Mouse (Mus musculus): ENCODE data around the gene Tmem94. TPM values are rescaled to one million over a fixed set of nuclear protein-coding genes. Genes with fewer than 3 reads are reported as not detected.
A peak's percentile ranks its signal among the peaks of the same experiment; 100 is the strongest.

The Tmem94 gene
- polyA plus RNA-seq, 1 experiment from 2014 or later: 36.8 TPM

- Histone ChIP-seq H3K27me3 (ENCODE audit: poor library complexity, severe bottlenecking) (0 out of 2 replicates have a peak, but pooled peaks cover 5% of the 10 kb centered on the region), H3K4me3 (no peak overlapping the region), H3K4me1 (peaks cover 57% of the 10 kb centered on the region), H3K9me3 (no peaks in the 10 kb centered on the region), H3K36me3 (replicated peaks) (peaks cover 23% of the 10 kb centered on the region), H3K27ac (no peak overlapping the region)
- DNase-seq (ENCODE audit: extremely low spot score, low spot score): no peak
- WGBS: 81% methylated on average over 4 of the region's 4 CpGs
Measured at GRCm38 (mm10) chr11:115774653-115775052, 9.4 kb downstream of the Tmem94 start.

DNA sequence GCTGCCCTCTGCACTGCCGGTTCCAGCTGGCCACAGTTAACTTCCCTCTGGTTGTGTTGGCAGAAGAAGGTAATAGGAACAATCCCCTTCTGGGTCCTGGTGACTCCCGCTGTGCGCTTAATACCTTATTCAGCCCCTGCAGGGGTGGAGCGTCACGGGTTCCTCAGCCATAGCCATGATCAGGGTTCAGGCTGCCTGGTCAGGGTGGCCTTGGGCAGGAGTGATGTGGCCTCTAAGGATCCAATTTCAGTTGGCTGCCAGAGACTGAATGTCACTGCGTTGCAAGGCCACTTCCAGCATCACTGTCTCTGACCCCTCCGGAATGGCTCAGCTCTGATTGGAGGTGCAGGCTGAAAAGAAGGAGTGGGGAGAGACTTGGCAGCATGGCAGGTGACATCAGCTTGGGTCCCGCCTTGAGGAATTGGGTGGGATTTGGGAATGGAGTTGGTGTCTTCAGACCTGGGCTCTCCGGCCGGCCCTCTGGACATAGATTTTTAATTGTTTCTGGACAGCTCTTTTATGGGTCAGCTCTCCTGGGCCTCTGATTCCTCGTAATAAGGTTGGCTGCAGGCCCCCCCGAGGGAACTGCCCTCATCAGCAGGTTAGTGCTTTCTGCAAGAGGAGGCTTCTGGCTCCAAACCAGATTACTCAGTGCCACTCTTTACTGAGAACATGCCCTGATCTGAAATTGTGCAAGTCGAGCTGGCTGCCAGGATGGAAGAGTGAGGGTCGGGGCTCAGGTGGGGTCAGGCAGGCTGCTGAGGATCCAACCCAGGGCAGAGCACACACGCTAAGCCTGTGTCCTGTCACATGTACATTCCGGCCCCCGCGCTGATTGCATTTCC lies 10.8 kb downstream of the Tmem94 start:
- Histone ChIP-seq H3K27ac (peak overlapping the region; percentile 62), H3K27me3 (ENCODE audit: poor library complexity, severe bottlenecking) (0 out of 2 replicates have a peak, but pooled peaks cover 5% of the 10 kb centered on the region), H3K36me3 (replicated peaks) (peaks cover 17% of the 10 kb centered on the region), H3K4me3 (0 out of 2 replicates have a peak overlapping the region, but pooled peaks have one; percentile 7), H3K4me1 (peaks cover 64% of the 10 kb centered on the region), H3K9me3 (no peaks in the 10 kb centered on the region)
- DNase-seq (ENCODE audit: extremely low spot score, low spot score): no peak
- 31% methylated on average over 18 of the region's 18 CpGs for WGBS

GRCm38 (mm10) chr11:115776954-115777353 lies 11.7 kb downstream of the Tmem94 start:
- Histone ChIP-seq H3K4me1 (peaks cover 72% of the 10 kb centered on the region), H3K27ac (peak overlapping the region; percentile 62)

DNA sequence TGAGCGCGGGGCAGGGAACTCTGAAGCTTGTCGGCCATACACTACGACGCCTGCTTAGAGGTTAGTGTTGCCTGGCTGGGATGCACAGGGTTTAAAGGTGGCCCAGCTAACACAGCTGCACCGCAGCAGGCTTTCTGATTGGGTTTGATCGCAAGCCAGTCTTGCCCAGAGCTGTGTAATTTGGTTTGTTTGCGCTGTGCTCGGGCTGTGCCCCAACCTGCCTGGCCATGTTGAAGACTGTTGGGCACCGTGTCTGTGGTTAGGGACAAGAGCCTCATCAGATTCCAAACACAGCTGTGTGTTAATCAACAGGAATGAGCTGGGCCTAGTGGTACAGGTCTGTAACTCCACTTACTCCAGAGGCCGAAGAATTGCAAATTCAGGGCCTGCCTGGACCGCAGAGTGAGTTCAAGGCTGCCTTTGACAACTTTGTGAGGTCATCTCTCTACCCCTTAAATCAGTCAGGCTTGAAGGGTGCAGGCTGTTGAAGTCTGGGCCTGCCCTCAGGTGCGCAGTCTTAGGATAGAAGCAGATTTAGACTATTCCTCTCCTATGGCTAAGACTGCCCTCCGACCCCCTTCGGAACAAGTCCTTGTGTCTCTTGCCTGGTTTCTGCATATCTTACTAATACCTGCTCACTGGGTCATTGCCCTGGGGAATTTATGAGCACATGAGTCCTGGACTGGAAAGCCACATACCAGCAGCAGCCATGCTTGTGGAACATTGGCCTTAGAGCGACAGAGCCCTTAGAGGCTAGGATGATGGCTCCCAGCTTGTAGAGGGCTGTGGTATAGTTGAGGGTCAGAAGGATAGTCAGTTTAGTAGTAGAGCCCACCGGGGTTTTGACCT lies 12.5 kb downstream of the Tmem94 start:
- WGBS: 84% methylated on average over 17 of the region's 17 CpGs
- H3K4me3 ChIP-seq: no peak overlapping the region
- H3K27ac ChIP-seq: peak overlapping the region; percentile 62

More at GRCm38 (mm10) chr11:115776954-115777353, 11.7 kb downstream of the Tmem94 start:
- DNase-seq (ENCODE audit: extremely low spot score, low spot score): no peak
- no peaks in the 10 kb centered on the region for H3K9me3 ChIP-seq
- H3K4me3 ChIP-seq: no peak overlapping the region
- H3K36me3 ChIP-seq (replicated peaks): peaks cover 17% of the 10 kb centered on the region
- 0 out of 2 replicates have a peak, but pooled peaks cover 5% of the 10 kb centered on the region for H3K27me3 ChIP-seq (ENCODE audit: poor library complexity, severe bottlenecking)
- WGBS: 45% methylated on average over 9 of the region's 9 CpGs

DNA sequence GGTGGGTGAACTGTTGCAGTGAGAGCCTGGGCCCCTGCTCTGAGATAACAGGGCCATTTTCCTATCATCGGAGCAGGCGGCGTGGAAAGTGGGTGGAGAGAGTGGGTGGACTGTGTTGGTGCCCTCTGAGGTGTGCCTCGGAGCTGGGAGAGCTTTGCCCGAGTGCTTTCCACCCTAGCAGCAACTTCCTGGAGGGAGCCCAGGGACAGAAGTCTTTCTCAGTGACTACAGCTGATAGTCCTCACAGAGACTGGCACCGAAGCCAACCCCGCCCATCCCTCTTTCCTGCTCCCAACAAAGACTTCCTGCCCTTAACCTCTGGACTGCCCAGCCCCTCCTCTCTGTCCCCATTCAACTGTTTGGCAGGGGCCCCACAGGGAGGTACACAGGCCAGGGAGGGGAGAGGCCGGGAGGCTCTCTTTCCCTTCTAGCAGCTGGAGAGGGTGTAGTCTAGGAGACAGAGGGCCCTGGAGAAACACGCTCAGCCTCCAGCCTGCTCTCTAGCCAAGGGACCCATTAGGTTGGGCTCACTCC lies 13.9 kb downstream of the Tmem94 start:
- Histone ChIP-seq H3K27me3 (ENCODE audit: poor library complexity, severe bottlenecking) (0 out of 2 replicates have a peak, but pooled peaks cover 5% of the 10 kb centered on the region), H3K4me1 (peaks cover 88% of the 10 kb centered on the region), H3K36me3 (replicated peaks) (peaks cover 5% of the 10 kb centered on the region; the same call in 1 of the 2 replicates), H3K27ac (peak overlapping the region; percentile 84), H3K9me3 (no peaks in the 10 kb centered on the region), H3K4me3 (peak overlapping the region; percentile 40)
- 12% methylated on average over 9 of the region's 9 CpGs for WGBS
- peak; percentile 73 for DNase-seq (ENCODE audit: extremely low spot score, low spot score)

More for the DNA sequence above, 12.5 kb downstream of the Tmem94 start:
- H3K27me3 ChIP-seq (ENCODE audit: poor library complexity, severe bottlenecking): 0 out of 2 replicates have a peak, but pooled peaks cover 5% of the 10 kb centered on the region
- H3K36me3 ChIP-seq (replicated peaks): peaks cover 13% of the 10 kb centered on the region
- H3K9me3 ChIP-seq: no peaks in the 10 kb centered on the region
- no peak for DNase-seq (ENCODE audit: extremely low spot score, low spot score)
- peaks cover 79% of the 10 kb centered on the region for H3K4me1 ChIP-seq

DNA sequence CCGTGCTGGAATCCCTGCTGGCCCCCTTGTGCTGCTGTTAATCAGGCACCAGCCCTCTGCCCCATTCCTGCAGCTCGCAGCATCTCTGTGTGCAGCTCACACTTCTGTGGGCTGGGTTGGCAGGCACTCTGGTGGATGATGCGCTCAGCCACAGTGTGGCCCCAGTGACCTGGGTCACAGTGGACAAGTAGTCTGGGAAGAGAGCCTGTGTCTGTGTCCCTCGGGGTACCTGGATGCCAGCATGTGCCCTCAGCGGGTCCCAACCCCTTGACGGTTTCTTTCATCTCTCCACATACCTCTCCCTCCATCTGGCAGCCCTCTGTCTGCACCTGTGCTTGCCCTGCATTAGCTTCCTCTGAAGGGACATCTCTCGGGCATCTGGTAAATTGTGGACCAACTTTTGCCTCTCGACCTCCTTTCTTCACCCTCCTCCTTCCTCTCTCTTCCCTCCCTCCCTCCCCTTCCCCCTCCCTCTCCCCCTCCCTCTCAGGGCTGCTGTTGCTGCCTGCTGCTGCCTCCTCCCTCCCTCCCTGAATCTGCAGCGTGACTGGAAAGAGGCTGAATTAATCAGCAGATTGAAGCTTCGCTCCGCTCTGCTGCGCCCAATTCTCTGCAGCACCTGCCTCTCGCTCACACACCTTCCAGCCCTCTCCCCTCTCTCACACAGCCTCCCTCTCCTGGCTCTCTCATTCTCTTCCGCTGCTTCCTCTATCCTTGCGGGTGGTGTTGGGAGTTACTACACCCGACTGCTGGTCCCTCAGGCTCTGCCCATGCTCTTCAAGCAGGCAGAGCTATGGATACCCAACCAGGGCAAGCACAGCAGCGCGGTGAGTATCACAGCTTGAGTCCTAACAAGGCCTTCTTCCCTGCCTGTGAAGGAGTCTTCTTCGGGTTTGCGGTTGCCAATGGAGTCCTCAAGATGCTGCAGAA lies 15.2 kb downstream of the Tmem94 start:
- Histone ChIP-seq H3K4me3 (peak overlapping the region; percentile 40), H3K27me3 (ENCODE audit: poor library complexity, severe bottlenecking) (0 out of 2 replicates have a peak, but pooled peaks cover 5% of the 10 kb centered on the region), H3K36me3 (replicated peaks) (peaks cover 8% of the 10 kb centered on the region), H3K4me1 (peaks cover 85% of the 10 kb centered on the region), H3K27ac (peak overlapping the region; percentile 84), H3K9me3 (no peaks in the 10 kb centered on the region)
- peak; percentile 52 for DNase-seq (ENCODE audit: extremely low spot score, low spot score)
- WGBS: 10% methylated on average over 20 of the region's 20 CpGs

DNA sequence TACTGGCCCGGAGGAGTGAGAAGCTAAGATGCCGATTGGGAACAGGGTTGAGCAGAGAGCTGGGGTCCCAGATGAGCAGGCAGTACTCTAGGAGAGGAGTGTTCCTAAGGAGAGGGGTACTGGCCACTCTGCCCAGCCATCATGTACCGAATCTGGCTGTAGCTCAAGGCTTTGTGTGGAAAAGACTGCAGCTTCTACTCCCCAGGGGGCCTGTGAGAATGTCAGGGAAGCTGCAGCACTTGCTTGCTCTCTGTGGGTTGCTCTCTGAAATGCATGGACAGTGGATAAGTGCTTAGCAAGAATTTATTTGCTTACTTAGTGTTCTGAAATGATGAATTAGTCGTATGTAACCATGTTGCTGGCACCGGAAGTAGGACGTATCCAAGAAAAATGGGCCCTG lies 21.2 kb downstream of the Tmem94 start:
- 0 out of 2 replicates have a peak overlapping the region, but pooled peaks have one; percentile 45 for H3K27ac ChIP-seq
- WGBS: 74% methylated on average over 6 of the region's 6 CpGs

DNA sequence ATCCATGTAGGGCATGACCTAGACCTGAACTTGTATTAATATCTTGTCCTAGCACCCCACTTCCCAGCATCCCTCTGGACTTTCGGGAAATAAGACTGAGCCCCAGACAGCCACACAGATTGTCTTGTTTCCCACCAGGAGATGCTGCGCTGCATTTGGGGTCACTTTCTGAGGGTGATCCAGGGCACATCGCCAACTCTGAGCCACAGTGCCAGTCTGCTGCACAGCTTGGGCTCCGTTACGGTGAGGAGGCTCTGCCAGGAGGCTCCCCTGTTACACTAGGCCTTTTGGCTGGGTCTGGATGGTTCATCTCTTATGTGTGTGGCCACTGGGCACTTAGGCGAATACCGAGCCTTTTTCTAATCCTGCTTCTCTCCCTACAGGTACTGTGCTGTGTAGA lies 24.6 kb downstream of the Tmem94 start:
- H3K4me3 ChIP-seq: no peak overlapping the region

More for the DNA sequence above, 21.2 kb downstream of the Tmem94 start:
- Histone ChIP-seq H3K36me3 (replicated peaks) (peaks cover 61% of the 10 kb centered on the region), H3K4me3 (no peak overlapping the region), H3K9me3 (no peaks in the 10 kb centered on the region), H3K4me1 (peaks cover 36% of the 10 kb centered on the region), H3K27me3 (ENCODE audit: poor library complexity, severe bottlenecking) (no peaks in the 10 kb centered on the region)
- DNase-seq (ENCODE audit: extremely low spot score, low spot score): no peak

DNA sequence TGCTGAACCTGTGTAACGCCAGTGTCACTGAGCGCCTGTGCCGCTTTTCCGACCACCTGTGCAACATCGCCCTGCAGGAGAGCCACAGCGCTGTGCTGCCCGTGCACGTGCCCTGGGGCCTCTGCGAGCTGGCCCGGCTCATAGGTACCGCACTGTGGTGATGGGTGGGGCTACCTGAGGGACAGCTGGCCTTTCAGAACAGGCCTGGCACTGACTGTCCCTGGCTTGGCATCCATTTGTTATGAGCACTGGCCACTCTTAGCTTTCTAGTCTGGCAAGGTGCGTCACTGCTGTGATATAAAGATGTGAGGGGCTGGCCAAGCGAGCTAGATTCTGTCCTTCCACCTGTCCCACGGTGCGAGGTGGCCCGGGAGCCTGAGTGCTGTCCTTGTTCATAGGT lies 26.7 kb downstream of the Tmem94 start:
- Histone ChIP-seq H3K27ac (no peak overlapping the region), H3K4me1 (0 out of 2 replicates have a peak, but pooled peaks cover 4% of the 10 kb centered on the region), H3K4me3 (no peak overlapping the region), H3K9me3 (no peaks in the 10 kb centered on the region), H3K27me3 (ENCODE audit: poor library complexity, severe bottlenecking) (no peaks in the 10 kb centered on the region), H3K36me3 (replicated peaks) (peaks cover 98% of the 10 kb centered on the region)
- DNase-seq (ENCODE audit: extremely low spot score, low spot score): no peak
- 94% methylated on average over 16 of the region's 16 CpGs for WGBS

More for the DNA sequence above, 24.6 kb downstream of the Tmem94 start:
- 92% methylated on average over 7 of the region's 7 CpGs for WGBS
- no peak for DNase-seq (ENCODE audit: extremely low spot score, low spot score)
- peaks cover 16% of the 10 kb centered on the region for H3K4me1 ChIP-seq
- H3K9me3 ChIP-seq: no peaks in the 10 kb centered on the region
- peaks cover 94% of the 10 kb centered on the region for H3K36me3 ChIP-seq (replicated peaks)
- H3K27me3 ChIP-seq (ENCODE audit: poor library complexity, severe bottlenecking): no peaks in the 10 kb centered on the region
- H3K27ac ChIP-seq: no peak overlapping the region

DNA sequence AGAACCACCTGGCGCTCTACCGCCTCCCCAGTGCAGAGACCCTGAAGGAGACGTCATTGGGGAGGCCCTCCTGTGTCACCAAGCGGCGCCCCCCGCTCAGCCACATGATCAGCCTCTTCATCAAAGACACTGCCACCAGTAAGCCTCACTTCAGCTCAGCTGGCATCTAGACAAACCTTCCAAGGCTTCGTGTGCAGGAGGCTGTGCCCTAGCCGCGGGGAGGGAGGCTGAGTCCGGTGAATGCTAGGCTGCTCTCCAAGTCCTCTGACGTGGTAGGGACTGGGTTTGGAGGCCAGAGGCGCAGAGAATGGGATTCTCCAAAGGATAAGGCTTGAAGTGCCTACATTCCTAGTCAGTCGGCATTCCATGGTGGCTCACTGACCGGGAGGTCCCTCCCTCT lies 27.1 kb downstream of the Tmem94 start:
- Histone ChIP-seq H3K27ac (no peak overlapping the region), H3K4me1 (0 out of 2 replicates have a peak, but pooled peaks cover 4% of the 10 kb centered on the region), H3K27me3 (ENCODE audit: poor library complexity, severe bottlenecking) (no peaks in the 10 kb centered on the region), H3K9me3 (no peaks in the 10 kb centered on the region), H3K36me3 (replicated peaks) (peaks cover 98% of the 10 kb centered on the region), H3K4me3 (no peak overlapping the region)
- WGBS: 87% methylated on average over 14 of the region's 14 CpGs
- DNase-seq (ENCODE audit: extremely low spot score, low spot score): no peak

DNA sequence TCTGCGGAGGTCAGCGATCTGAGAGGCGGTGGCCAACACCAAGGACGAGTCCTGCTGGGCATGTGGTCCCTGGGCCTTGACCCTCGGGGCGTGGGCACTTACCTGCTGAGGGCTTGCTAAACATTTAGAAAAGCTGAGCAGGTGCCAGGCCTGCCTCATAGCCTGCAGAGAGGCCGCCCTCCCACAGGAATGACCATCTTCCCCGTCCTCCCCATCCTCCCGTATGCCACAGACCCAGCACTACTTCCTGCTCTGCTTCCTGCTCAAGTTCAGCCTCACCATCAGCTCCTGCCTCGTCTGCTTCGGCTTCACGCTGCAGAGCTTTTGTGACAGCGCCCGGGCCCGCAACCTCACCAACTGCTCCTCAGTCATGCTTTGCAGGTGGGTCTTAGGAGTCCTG lies 31.7 kb downstream of the Tmem94 start:
- Histone ChIP-seq H3K4me3 (no peak overlapping the region), H3K27ac (no peak overlapping the region), H3K36me3 (replicated peaks) (peaks cover 100% of the 10 kb centered on the region), H3K27me3 (ENCODE audit: poor library complexity, severe bottlenecking) (no peaks in the 10 kb centered on the region), H3K9me3 (no peaks in the 10 kb centered on the region), H3K4me1 (0 out of 2 replicates have a peak, but pooled peaks cover 4% of the 10 kb centered on the region)
- no peak for DNase-seq (ENCODE audit: extremely low spot score, low spot score)
- 89% methylated on average over 15 of the region's 15 CpGs for WGBS
